Mouse (Mus musculus): Measurements from ENCODE around the gene Tcp11l2. TPM values are rescaled to one million over a fixed set of nuclear protein-coding genes. Genes with fewer than 3 reads are reported as not detected.

Tcp11l2 gene
- polyA plus RNA-seq, 1 experiment from 2014 or later = 9.8 TPM

DNA sequence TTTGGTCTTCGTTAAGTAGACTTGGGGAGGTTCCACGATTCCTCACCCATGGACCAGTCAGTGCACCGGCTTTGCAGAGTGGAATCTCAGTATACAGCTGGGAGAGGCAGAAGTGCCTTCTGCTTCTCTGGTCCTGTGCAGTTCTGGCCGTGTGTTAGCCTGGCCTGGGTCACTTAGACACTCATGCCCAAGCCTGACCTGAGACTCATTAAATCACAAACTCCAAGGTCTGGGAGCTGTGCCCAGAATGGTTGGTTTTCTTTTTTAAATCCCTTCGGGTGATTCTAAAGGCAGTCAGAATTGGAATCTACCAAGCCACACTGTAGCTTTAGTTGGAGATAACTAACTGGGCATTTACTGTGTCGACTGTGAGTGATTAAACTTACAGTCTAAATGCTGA, 23.7 kb downstream of the Tcp11l2 start:
- Histone ChIP-seq H3K4me3 (ENCODE audit: low read depth, low read length) (no peak overlapping the region), H3K27ac (ENCODE audit: low read depth) (no peak overlapping the region), H3K4me2 (ENCODE audit: low read length) (no peak overlapping the region), H3K36me3 (ENCODE audit: control insufficient read depth, insufficient read depth, low read length) (no peaks in the 10 kb centered on the region), H3K9me3 (ENCODE audit: control insufficient read depth, low read length) (no peaks in the 10 kb centered on the region), H3K27me3 (replicated peaks; ENCODE audit: control insufficient read depth, insufficient read depth, low read length) (no peaks in the 10 kb centered on the region), H3K4me1 (replicated peaks; ENCODE audit: control insufficient read depth, insufficient read depth, low read length) (0 out of 2 replicates have a peak, but pooled peaks cover 4% of the 10 kb centered on the region), H3K9ac (ENCODE audit: low read length) (no peak overlapping the region)
- WGBS = 85% methylated on average over 6 of the region's 6 CpGs
- no peak for ATAC-seq (replicated peaks; ENCODE audit: low FRiP score, low TSS enrichment, low read depth)
- no peak for DNase-seq (ENCODE audit: low spot score)

DNA sequence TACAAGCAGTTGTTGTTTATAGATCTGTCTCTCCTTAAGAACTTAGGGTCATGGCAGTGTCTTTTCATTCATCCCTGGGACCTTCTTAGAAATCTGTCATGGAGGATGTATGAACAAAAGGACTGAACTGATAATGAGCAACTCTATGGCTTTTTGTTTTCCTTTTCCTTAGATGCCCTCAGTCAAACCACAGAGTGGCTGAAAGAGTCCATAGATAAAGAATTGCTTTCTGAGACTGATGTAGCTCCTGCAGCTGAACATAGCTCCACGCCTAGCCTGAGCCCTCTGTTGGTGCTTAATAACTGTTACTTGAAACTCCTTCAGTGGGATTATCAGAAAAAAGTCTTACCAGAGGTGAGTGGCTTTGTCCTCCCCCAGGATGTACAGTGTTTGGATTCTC, 27.9 kb downstream of the Tcp11l2 start:
- no peaks in the 10 kb centered on the region for H3K36me3 ChIP-seq (ENCODE audit: control insufficient read depth, insufficient read depth, low read length)
- H3K9me3 ChIP-seq (ENCODE audit: control insufficient read depth, low read length) = no peaks in the 10 kb centered on the region
- WGBS = 57% methylated on average over 1 of the region's 1 CpGs
- H3K27ac ChIP-seq (ENCODE audit: low read depth) = no peak overlapping the region
- H3K4me2 ChIP-seq (ENCODE audit: low read length) = no peak overlapping the region
- H3K27me3 ChIP-seq (replicated peaks; ENCODE audit: control insufficient read depth, insufficient read depth, low read length) = no peaks in the 10 kb centered on the region
- no peaks in the 10 kb centered on the region for H3K4me1 ChIP-seq (replicated peaks; ENCODE audit: control insufficient read depth, insufficient read depth, low read length)
- ATAC-seq (replicated peaks; ENCODE audit: low FRiP score, low TSS enrichment, low read depth) = no peak
- H3K4me3 ChIP-seq (ENCODE audit: low read depth, low read length) = no peak overlapping the region
- H3K9ac ChIP-seq (ENCODE audit: low read length) = no peak overlapping the region
- no peak for DNase-seq (ENCODE audit: low spot score)

DNA sequence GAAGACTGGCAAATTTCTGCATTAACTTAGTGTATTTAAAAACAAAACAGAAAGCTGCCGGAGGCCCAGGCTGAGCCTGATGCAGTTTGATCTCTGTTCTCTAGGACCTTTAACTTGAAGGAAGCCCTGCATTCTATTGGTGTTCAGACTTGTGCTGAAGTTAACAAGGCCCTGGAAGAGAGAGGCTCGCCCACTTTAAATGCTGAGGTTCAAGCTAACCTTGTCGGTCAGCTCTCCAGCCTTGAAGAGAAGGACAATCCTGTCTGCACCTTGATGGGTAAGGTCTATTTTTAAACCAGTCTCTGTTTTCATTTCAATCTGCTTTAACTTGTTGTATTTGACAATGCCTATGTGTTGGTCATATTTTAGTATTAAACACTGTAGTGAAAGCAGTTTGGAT, 31.9 kb downstream of the Tcp11l2 start:
- DNase-seq (ENCODE audit: low spot score) (no peak), ATAC-seq (replicated peaks; ENCODE audit: low FRiP score, low TSS enrichment, low read depth) (no peak)
- no peaks in the 10 kb centered on the region; the same call in 1 of the 2 replicates for H3K4me1 ChIP-seq (replicated peaks; ENCODE audit: control insufficient read depth, insufficient read depth, low read length)
- no peak overlapping the region for H3K9ac ChIP-seq (ENCODE audit: low read length)
- no peak overlapping the region for H3K4me3 ChIP-seq (ENCODE audit: low read depth, low read length)
- 75% methylated on average over 3 of the region's 3 CpGs for WGBS
- no peaks in the 10 kb centered on the region for H3K9me3 ChIP-seq (ENCODE audit: control insufficient read depth, low read length)
- H3K27ac ChIP-seq (ENCODE audit: low read depth) = no peak overlapping the region
- no peaks in the 10 kb centered on the region for H3K36me3 ChIP-seq (ENCODE audit: control insufficient read depth, insufficient read depth, low read length)
- H3K4me2 ChIP-seq (ENCODE audit: low read length) = no peak overlapping the region
- no peaks in the 10 kb centered on the region for H3K27me3 ChIP-seq (replicated peaks; ENCODE audit: control insufficient read depth, insufficient read depth, low read length)

- 42% methylated on average over 4 of the region's 4 CpGs for WGBS
- Histone ChIP-seq H3K27ac (ENCODE audit: low read depth) (no peak overlapping the region), H3K4me2 (ENCODE audit: low read length) (no peak overlapping the region), H3K4me1 (replicated peaks; ENCODE audit: control insufficient read depth, insufficient read depth, low read length) (no peaks in the 10 kb centered on the region; the same call in 1 of the 2 replicates), H3K9me3 (ENCODE audit: control insufficient read depth, low read length) (no peaks in the 10 kb centered on the region), H3K4me3 (ENCODE audit: low read depth, low read length) (no peak overlapping the region), H3K9ac (ENCODE audit: low read length) (no peak overlapping the region), H3K27me3 (replicated peaks; ENCODE audit: control insufficient read depth, insufficient read depth, low read length) (no peaks in the 10 kb centered on the region), H3K36me3 (ENCODE audit: control insufficient read depth, insufficient read depth, low read length) (no peaks in the 10 kb centered on the region)
- ATAC-seq (replicated peaks; ENCODE audit: low FRiP score, low TSS enrichment, low read depth) (no peak), DNase-seq (ENCODE audit: low spot score) (no peak)
Measured at GRCm38 (mm10) chr10:84610324-84610723, 33.9 kb downstream of the Tcp11l2 start.

DNA sequence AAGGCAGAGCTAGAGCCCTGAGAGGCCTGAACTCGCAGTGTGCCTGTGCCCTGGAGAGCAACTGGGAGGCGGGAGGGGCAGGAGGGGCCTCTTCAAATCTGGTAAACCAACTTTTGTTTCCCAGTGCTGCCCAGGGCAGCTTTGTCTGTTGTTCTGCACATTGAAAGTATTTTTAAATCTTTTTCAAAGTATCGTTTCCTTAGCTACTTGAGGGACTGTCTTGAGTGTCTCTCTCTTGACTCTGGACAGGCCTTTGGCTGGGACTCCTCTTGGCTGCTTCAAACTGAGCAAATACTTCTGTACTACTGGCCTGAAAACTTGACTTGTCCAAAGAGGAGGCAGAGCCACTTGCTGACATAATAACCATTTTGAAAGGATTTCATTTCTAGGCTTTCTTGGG, 34.4 kb downstream of the Tcp11l2 start:
- no peaks in the 10 kb centered on the region for H3K9me3 ChIP-seq (ENCODE audit: control insufficient read depth, low read length)
- ATAC-seq (replicated peaks; ENCODE audit: low FRiP score, low TSS enrichment, low read depth) (no peak), DNase-seq (ENCODE audit: low spot score) (no peak)
- no peak overlapping the region for H3K4me3 ChIP-seq (ENCODE audit: low read depth, low read length)
- no peak overlapping the region for H3K27ac ChIP-seq (ENCODE audit: low read depth)
- H3K27me3 ChIP-seq (replicated peaks; ENCODE audit: control insufficient read depth, insufficient read depth, low read length) = no peaks in the 10 kb centered on the region
- no peaks in the 10 kb centered on the region for H3K36me3 ChIP-seq (ENCODE audit: control insufficient read depth, insufficient read depth, low read length)
- no peak overlapping the region for H3K4me2 ChIP-seq (ENCODE audit: low read length)
- 78% methylated on average over 3 of the region's 3 CpGs for WGBS
- no peak overlapping the region for H3K9ac ChIP-seq (ENCODE audit: low read length)
- no peaks in the 10 kb centered on the region; the same call in 1 of the 2 replicates for H3K4me1 ChIP-seq (replicated peaks; ENCODE audit: control insufficient read depth, insufficient read depth, low read length)

- Histone ChIP-seq H3K4me3 (ENCODE audit: low read depth, low read length) (no peak overlapping the region), H3K9me3 (ENCODE audit: control insufficient read depth, low read length) (no peaks in the 10 kb centered on the region), H3K9ac (ENCODE audit: low read length) (no peak overlapping the region), H3K36me3 (ENCODE audit: control insufficient read depth, insufficient read depth, low read length) (no peaks in the 10 kb centered on the region), H3K4me2 (ENCODE audit: low read length) (no peak overlapping the region), H3K4me1 (replicated peaks; ENCODE audit: control insufficient read depth, insufficient read depth, low read length) (no peaks in the 10 kb centered on the region; the same call in 1 of the 2 replicates), H3K27ac (ENCODE audit: low read depth) (no peak overlapping the region), H3K27me3 (replicated peaks; ENCODE audit: control insufficient read depth, insufficient read depth, low read length) (no peaks in the 10 kb centered on the region)
- ATAC-seq (replicated peaks; ENCODE audit: low FRiP score, low TSS enrichment, low read depth) (no peak), DNase-seq (ENCODE audit: low spot score) (no peak)
- WGBS = 55% methylated on average over 3 of the region's 3 CpGs
Measured at GRCm38 (mm10) chr10:84611664-84612063, 35.2 kb downstream of the Tcp11l2 start.

DNA sequence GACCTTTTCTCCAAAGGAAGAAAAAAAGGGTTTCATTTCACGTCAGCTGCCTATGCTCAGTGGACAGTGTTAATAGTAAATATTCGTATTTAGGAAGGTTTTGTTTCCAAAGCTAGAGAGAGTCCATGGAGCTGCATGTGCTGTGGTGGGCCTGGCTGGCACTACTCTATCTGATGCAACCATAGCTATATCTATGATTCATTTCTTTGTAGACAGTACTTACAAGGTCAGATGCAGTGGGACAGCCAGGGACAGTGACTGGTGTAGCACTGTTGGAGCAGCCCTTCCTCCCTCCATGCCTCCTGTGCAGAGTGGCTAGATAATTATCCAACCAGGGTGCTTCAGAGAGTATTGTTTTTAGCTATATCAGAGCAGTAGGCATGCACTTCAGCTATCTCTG, 35.9 kb downstream of the Tcp11l2 start:
- no peak overlapping the region for H3K4me2 ChIP-seq (ENCODE audit: low read length)
- H3K27me3 ChIP-seq (replicated peaks; ENCODE audit: control insufficient read depth, insufficient read depth, low read length) = no peaks in the 10 kb centered on the region
- ATAC-seq (replicated peaks; ENCODE audit: low FRiP score, low TSS enrichment, low read depth) = no peak
- no peaks in the 10 kb centered on the region for H3K9me3 ChIP-seq (ENCODE audit: control insufficient read depth, low read length)
- DNase-seq (ENCODE audit: low spot score) = no peak
- no peak overlapping the region for H3K9ac ChIP-seq (ENCODE audit: low read length)
- no peak overlapping the region for H3K4me3 ChIP-seq (ENCODE audit: low read depth, low read length)
- H3K4me1 ChIP-seq (replicated peaks; ENCODE audit: control insufficient read depth, insufficient read depth, low read length) = no peaks in the 10 kb centered on the region; the same call in 1 of the 2 replicates
- no peaks in the 10 kb centered on the region for H3K36me3 ChIP-seq (ENCODE audit: control insufficient read depth, insufficient read depth, low read length)
- no peak overlapping the region for H3K27ac ChIP-seq (ENCODE audit: low read depth)
- 74% methylated on average over 2 of the region's 2 CpGs for WGBS

DNA sequence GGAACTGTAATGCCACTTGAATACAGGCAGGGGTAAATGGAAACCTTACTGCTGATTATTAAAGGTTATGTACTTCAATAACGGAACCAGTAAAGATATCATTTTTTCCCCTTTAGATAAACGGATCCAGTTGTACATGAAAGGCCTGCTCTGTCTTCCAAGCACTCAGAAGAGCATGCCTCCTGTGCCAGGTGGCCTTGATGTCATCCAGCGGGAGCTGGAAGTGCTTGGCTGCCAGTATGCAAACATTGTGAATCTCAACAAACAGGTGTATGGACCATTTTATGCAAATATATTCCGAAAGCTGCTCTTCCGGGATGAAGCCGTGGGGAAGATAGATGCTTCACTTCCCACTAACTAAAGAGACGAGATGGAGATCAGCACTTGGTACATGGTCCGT, 36.9 kb downstream of the Tcp11l2 start:
- 78% methylated on average over 8 of the region's 8 CpGs for WGBS
- no peak for DNase-seq (ENCODE audit: low spot score)
- Histone ChIP-seq H3K9me3 (ENCODE audit: control insufficient read depth, low read length) (no peaks in the 10 kb centered on the region), H3K27ac (ENCODE audit: low read depth) (no peak overlapping the region), H3K36me3 (ENCODE audit: control insufficient read depth, insufficient read depth, low read length) (no peaks in the 10 kb centered on the region), H3K9ac (ENCODE audit: low read length) (no peak overlapping the region), H3K27me3 (replicated peaks; ENCODE audit: control insufficient read depth, insufficient read depth, low read length) (no peaks in the 10 kb centered on the region), H3K4me1 (replicated peaks; ENCODE audit: control insufficient read depth, insufficient read depth, low read length) (no peaks in the 10 kb centered on the region; the same call in 1 of the 2 replicates), H3K4me3 (ENCODE audit: low read depth, low read length) (no peak overlapping the region), H3K4me2 (ENCODE audit: low read length) (no peak overlapping the region)
- ATAC-seq (replicated peaks; ENCODE audit: low FRiP score, low TSS enrichment, low read depth) = no peak

DNA sequence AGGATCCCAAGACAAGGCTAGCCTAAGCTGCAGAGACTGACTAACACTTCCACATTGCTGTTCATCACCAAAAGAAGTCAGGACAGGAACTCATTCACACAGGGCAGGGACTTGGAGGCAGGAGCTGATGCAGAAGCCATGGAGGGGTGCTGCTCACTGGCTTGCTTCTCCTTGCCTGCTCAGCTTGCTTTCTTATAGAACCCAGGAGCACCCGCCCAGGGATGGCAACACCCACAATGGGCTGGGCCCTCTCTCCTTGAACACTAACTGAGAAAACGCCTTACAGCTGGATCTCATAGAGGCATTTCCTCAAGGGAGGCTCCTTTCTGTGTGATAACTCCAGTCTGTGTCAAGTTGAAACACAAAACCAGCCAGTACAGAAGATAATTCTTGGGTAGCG, 38.6 kb downstream of the Tcp11l2 start:
- Histone ChIP-seq H3K9me3 (ENCODE audit: control insufficient read depth, low read length) (no peaks in the 10 kb centered on the region), H3K4me1 (replicated peaks; ENCODE audit: control insufficient read depth, insufficient read depth, low read length) (no peaks in the 10 kb centered on the region; the same call in 1 of the 2 replicates), H3K9ac (ENCODE audit: low read length) (no peak overlapping the region), H3K36me3 (ENCODE audit: control insufficient read depth, insufficient read depth, low read length) (no peaks in the 10 kb centered on the region), H3K27ac (ENCODE audit: low read depth) (no peak overlapping the region), H3K4me2 (ENCODE audit: low read length) (no peak overlapping the region), H3K27me3 (replicated peaks; ENCODE audit: control insufficient read depth, insufficient read depth, low read length) (no peaks in the 10 kb centered on the region), H3K4me3 (ENCODE audit: low read depth, low read length) (no peak overlapping the region)
- 71% methylated on average over 3 of the region's 3 CpGs for WGBS
- DNase-seq (ENCODE audit: low spot score) (no peak), ATAC-seq (replicated peaks; ENCODE audit: low FRiP score, low TSS enrichment, low read depth) (no peak)
